Mouse (Mus musculus): ENCODE measurements around the gene Chid1.

Chid1 gene

GRCm38 (mm10) chr7:141476226-141476980 lies 63.3 kb downstream of the Chid1 start:
- DNase-seq (ENCODE audit: low spot score), result no peak

GRCm38 (mm10) chr7:141475805-141476158 lies 63.9 kb downstream of the Chid1 start:
- no peak for DNase-seq (ENCODE audit: low spot score)

- DNase-seq (ENCODE audit: low spot score), result no peak
Measured at GRCm38 (mm10) chr7:141475011-141475804, 64.4 kb downstream of the Chid1 start, which contains the start of the genes Polr2l and Tspan4. Gene Polr2l (minus strand): TSS chr7:141475132. Gene Tspan4 (plus strand): TSS chr7:141475240.

- DNase-seq (ENCODE audit: low spot score), result no peak
Measured at GRCm38 (mm10) chr7:141474160-141474559, 65.5 kb downstream of the Chid1 start.

- no peak for DNase-seq (ENCODE audit: low spot score)
Measured at GRCm38 (mm10) chr7:141472763-141473162, 66.9 kb downstream of the Chid1 start.

GRCm38 (mm10) chr7:141472226-141472625 lies 67.4 kb downstream of the Chid1 start:
- DNase-seq (ENCODE audit: low spot score), result no peak

GRCm38 (mm10) chr7:141471236-141471635 lies 68.4 kb downstream of the Chid1 start:
- no peak for DNase-seq (ENCODE audit: low spot score)

GRCm38 (mm10) chr7:141470637-141470944 lies 69.1 kb downstream of the Chid1 start:
- no peak for DNase-seq (ENCODE audit: low spot score)

GRCm38 (mm10) chr7:141469901-141470636 lies 69.6 kb downstream of the Chid1 start:
- no peak for DNase-seq (ENCODE audit: low spot score)

GRCm38 (mm10) chr7:141469352-141469751 lies 70.3 kb downstream of the Chid1 start:
- no peak for DNase-seq (ENCODE audit: low spot score)

GRCm38 (mm10) chr7:141468522-141469211 lies 71.0 kb downstream of the Chid1 start:
- DNase-seq (ENCODE audit: low spot score), result no peak

- no peak for DNase-seq (ENCODE audit: low spot score)
Measured at GRCm38 (mm10) chr7:141468164-141468521, 71.5 kb downstream of the Chid1 start.

GRCm38 (mm10) chr7:141467230-141468030 lies 72.2 kb downstream of the Chid1 start, which contains the start of gene Cd151:
Gene Cd151 (plus strand): TSS chr7:141467392.
- DNase-seq (ENCODE audit: low spot score), result no peak

- DNase-seq (ENCODE audit: low spot score), result no peak
Measured at GRCm38 (mm10) chr7:141466607-141467148, 73.0 kb downstream of the Chid1 start.

GRCm38 (mm10) chr7:141466045-141466394 lies 73.6 kb downstream of the Chid1 start:
- DNase-seq (ENCODE audit: low spot score), result no peak

- DNase-seq (ENCODE audit: low spot score), result no peak
Measured at GRCm38 (mm10) chr7:141465388-141466044, 74.1 kb downstream of the Chid1 start.

GRCm38 (mm10) chr7:141464603-141465201 lies 75.0 kb downstream of the Chid1 start:
- DNase-seq (ENCODE audit: low spot score), result no peak

- DNase-seq (ENCODE audit: low spot score), result no peak
Measured at GRCm38 (mm10) chr7:141463824-141464602, 75.6 kb downstream of the Chid1 start.

GRCm38 (mm10) chr7:141462333-141462821 lies 77.3 kb downstream of the Chid1 start:
- DNase-seq (ENCODE audit: low spot score), result no peak

Data from left cerebral cortex, adult 11 months (tissue).